Mouse (Mus musculus) stomach, embryonic 16.5 days (tissue): ENCODE results near the gene Tspan4. TPM values are rescaled to one million over a fixed set of nuclear protein-coding genes. Genes with fewer than 3 reads are reported as not detected.

ENCODE experiments used
- ATAC-seq: fragments of 200-750 bp; cut with Nextera tagmentation; 2 replicates; pipeline ENCODE4 v1.8.0; 2017; ENCODE audit warnings: moderate number of reproducible peaks, moderate TSS enrichment; ENCODE audit not compliant: insufficient read depth, low FRiP score
- H3K27ac ChIP-seq: fragments of 300-500 bp; sonication (generic); 2 replicates; pipeline ENCODE4 v1.5.1; 2014; ENCODE audit warnings: low read length
- H3K27me3 ChIP-seq: fragments of 300-500 bp; sonication (generic); 2 replicates; pipeline ENCODE4 v1.6.1; 2014; ENCODE audit warnings: low read length, control low read depth, mixed read lengths; ENCODE audit not compliant: control insufficient read depth, insufficient read depth
- H3K36me3 ChIP-seq: fragments of 300-500 bp; sonication (generic); 2 replicates; pipeline ENCODE4 v1.6.1; 2014; ENCODE audit warnings: low read length; ENCODE audit not compliant: control insufficient read depth, insufficient read depth
- H3K4me1 ChIP-seq: fragments of 300-500 bp; sonication (generic); 2 replicates; pipeline ENCODE4 v1.6.1; 2014; ENCODE audit warnings: low read length, control low read depth, mixed read lengths; ENCODE audit not compliant: control insufficient read depth, insufficient read depth
- H3K4me2 ChIP-seq: fragments of 300-500 bp; sonication (generic); 2 replicates; pipeline ENCODE4 v1.6.1; 2014; ENCODE audit warnings: low read depth, low read length, mixed read lengths
- H3K4me3 ChIP-seq: fragments of 300-500 bp; sonication (generic); replicated peaks from 2 replicates; pipeline ENCODE4 v1.5.1; 2014; ENCODE audit warnings: mild to moderate bottlenecking, low read length
- H3K9ac ChIP-seq: fragments of 300-500 bp; sonication (generic); 2 replicates; pipeline ENCODE4 v1.6.1; 2014; ENCODE audit warnings: low read length
- H3K9me3 ChIP-seq: fragments of 300-500 bp; sonication (generic); replicated peaks from 2 replicates; pipeline ENCODE4 v1.6.1; 2016; ENCODE audit warnings: low read length, control low read depth; ENCODE audit not compliant: control insufficient read depth
- whole genome bisulfite sequencing: fragments of 180-500 bp; shearing (Covaris S2); extraction: QIAGEN DNeasy Blood & Tissue Kit; methylation state at CpG from one replicate; pipeline ENCODE4 v1.1.7; 2014; 5-methylcytosine and 5-hydroxymethylcytosine counted together
- polyA plus RNA-seq: library from polyadenylated mRNA; unstranded; fragments of >200 nt; fragmentation: Nextera tagmentation; extraction: Ambion mirVana; gene quantifications from 2 replicates; pipeline ENCODE4 v1.2.1, GENCODE M21; 2015

Gene Tspan4
- polyA plus RNA-seq, 1 experiment from 2014 or later: 69.6 TPM

DNA sequence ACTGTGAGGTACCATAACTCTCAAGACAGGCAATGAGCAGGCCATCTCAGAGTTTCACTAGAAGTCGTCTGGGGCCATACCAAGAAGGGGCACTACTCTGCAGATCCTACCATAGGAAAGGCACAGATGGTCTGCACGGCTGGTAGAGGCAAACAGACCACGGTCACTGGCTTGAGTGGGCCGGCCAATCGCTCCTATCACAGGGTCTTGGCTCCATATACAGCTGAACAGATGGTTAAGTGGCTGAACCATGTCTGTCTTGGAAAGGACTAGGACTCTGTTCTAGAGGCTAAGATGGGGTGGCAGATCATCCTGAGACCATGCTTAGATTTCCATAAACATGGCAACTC is 27.5 kb downstream of the Tspan4 start:
- Histone ChIP-seq H3K4me2 (no peak overlapping the region), H3K9me3 (no peaks in the 10 kb centered on the region), H3K4me1 (no peaks in the 10 kb centered on the region), H3K27ac (no peak overlapping the region), H3K9ac (no peak overlapping the region), H3K27me3 (no peaks in the 10 kb centered on the region), H3K4me3 (no peak overlapping the region), H3K36me3 (no peaks in the 10 kb centered on the region)
- WGBS: 87% methylated on average over 5 of the region's 5 CpGs
- ATAC-seq: no peak

DNA sequence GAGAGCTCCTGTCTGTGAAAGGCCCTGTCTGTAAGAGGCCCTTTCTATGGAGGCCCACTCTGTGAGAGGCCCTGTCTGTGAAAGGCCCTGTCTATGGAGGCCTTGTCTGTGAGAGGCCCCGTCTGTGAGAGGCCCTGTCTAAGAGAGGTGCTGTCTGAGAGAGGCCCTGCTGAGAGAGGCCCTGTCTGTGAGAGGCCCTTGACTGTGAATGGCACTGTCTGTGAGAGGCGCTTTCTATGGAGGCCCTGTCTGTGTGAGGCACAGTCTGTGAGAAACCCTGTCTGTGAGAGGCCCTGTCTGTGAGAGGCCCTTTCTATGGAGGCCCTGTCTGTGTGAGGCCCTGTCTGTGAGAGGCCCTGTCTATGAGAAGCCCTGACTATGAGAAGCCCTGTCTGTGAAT is 31.2 kb downstream of the Tspan4 start:
- H3K4me2 ChIP-seq: no peak overlapping the region
- H3K4me1 ChIP-seq: no peaks in the 10 kb centered on the region
- 76% methylated on average over 2 of the region's 2 CpGs for WGBS
- H3K9me3 ChIP-seq: no peaks in the 10 kb centered on the region
- H3K9ac ChIP-seq: no peak overlapping the region; the same call in 1 of the 2 replicates
- no peak overlapping the region for H3K27ac ChIP-seq
- no peaks in the 10 kb centered on the region for H3K36me3 ChIP-seq
- H3K27me3 ChIP-seq: no peaks in the 10 kb centered on the region
- peak; percentile 40; the same call in 1 of the 2 replicates for ATAC-seq
- no peak overlapping the region for H3K4me3 ChIP-seq

GRCm38 (mm10) chr7:141508160-141508559 is 33.1 kb downstream of the Tspan4 start:
- ATAC-seq: no peak
- no peak overlapping the region for H3K27ac ChIP-seq
- H3K4me1 ChIP-seq: no peaks in the 10 kb centered on the region
- no peak overlapping the region for H3K4me2 ChIP-seq
- H3K9ac ChIP-seq: peak overlapping the region; percentile 27; the same call in 1 of the 2 replicates
- H3K27me3 ChIP-seq: no peaks in the 10 kb centered on the region
- no peak overlapping the region for H3K4me3 ChIP-seq
- no peaks in the 10 kb centered on the region for H3K36me3 ChIP-seq
- no peaks in the 10 kb centered on the region for H3K9me3 ChIP-seq

- H3K36me3 ChIP-seq: no peaks in the 10 kb centered on the region
- WGBS: 88% methylated on average over 5 of the region's 5 CpGs
- no peak overlapping the region for H3K9ac ChIP-seq
- no peak for ATAC-seq
- no peaks in the 10 kb centered on the region for H3K9me3 ChIP-seq
- no peak overlapping the region for H3K4me2 ChIP-seq
- H3K4me3 ChIP-seq: no peak overlapping the region
- no peaks in the 10 kb centered on the region for H3K4me1 ChIP-seq
- no peak overlapping the region for H3K27ac ChIP-seq
- no peaks in the 10 kb centered on the region for H3K27me3 ChIP-seq
Observed at GRCm38 (mm10) chr7:141510196-141510595, 35.2 kb downstream of the Tspan4 start.

GRCm38 (mm10) chr7:141510681-141511191 is 35.7 kb downstream of the Tspan4 start:
- no peaks in the 10 kb centered on the region for H3K36me3 ChIP-seq
- no peaks in the 10 kb centered on the region for H3K4me1 ChIP-seq
- no peak overlapping the region for H3K27ac ChIP-seq
- H3K9ac ChIP-seq: no peak overlapping the region; the same call in 1 of the 2 replicates
- H3K27me3 ChIP-seq: no peaks in the 10 kb centered on the region
- WGBS: 75% methylated on average over 8 of the region's 8 CpGs
- H3K4me2 ChIP-seq: no peak overlapping the region
- no peak for ATAC-seq
- no peak overlapping the region for H3K4me3 ChIP-seq
- no peaks in the 10 kb centered on the region for H3K9me3 ChIP-seq

DNA sequence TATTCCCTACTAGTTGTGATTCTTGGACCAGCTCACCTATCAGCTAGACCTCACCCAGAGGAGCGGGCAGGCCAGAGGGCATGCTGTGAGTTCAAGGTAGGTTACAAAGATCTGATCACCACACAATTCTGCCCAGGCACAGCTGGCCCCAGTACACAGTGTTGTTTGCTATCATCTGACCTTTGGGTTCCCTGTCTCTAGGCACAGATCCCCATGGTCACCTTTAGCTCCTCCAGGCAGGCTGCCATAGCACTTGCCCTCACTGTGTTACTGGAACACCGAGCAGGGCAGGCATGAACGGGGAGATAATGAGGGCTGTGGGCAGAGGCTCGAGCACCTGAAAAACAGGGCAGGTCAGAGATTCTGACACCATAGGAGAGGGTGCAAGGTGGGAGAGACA is 42.6 kb downstream of the Tspan4 start:
- H3K9me3 ChIP-seq: no peaks in the 10 kb centered on the region

GRCm38 (mm10) chr7:141518296-141518695 is 43.3 kb downstream of the Tspan4 start:
- Histone ChIP-seq H3K27me3 (no peaks in the 10 kb centered on the region), H3K4me3 (no peak overlapping the region), H3K4me2 (no peak overlapping the region), H3K4me1 (no peaks in the 10 kb centered on the region), H3K9ac (no peak overlapping the region), H3K27ac (no peak overlapping the region), H3K9me3 (no peaks in the 10 kb centered on the region), H3K36me3 (peaks cover 5% of the 10 kb centered on the region; the same call in 1 of the 2 replicates)
- no peak for ATAC-seq
- 90% methylated on average over 5 of the region's 5 CpGs for WGBS

More for the DNA sequence above, 42.6 kb downstream of the Tspan4 start:
- ATAC-seq: no peak; the same call in 1 of the 2 replicates
- no peak overlapping the region for H3K4me3 ChIP-seq
- no peak overlapping the region for H3K27ac ChIP-seq
- H3K36me3 ChIP-seq: peaks cover 5% of the 10 kb centered on the region; the same call in 1 of the 2 replicates
- no peak overlapping the region for H3K4me2 ChIP-seq
- H3K27me3 ChIP-seq: no peaks in the 10 kb centered on the region
- no peaks in the 10 kb centered on the region for H3K4me1 ChIP-seq
- H3K9ac ChIP-seq: no peak overlapping the region
- 85% methylated on average over 4 of the region's 4 CpGs for WGBS

- Histone ChIP-seq H3K9me3 (no peaks in the 10 kb centered on the region), H3K4me2 (no peak overlapping the region), H3K4me3 (no peak overlapping the region), H3K27me3 (no peaks in the 10 kb centered on the region), H3K4me1 (no peaks in the 10 kb centered on the region), H3K27ac (no peak overlapping the region), H3K9ac (no peak overlapping the region), H3K36me3 (peaks cover 5% of the 10 kb centered on the region; the same call in 1 of the 2 replicates)
- no peak for ATAC-seq
- WGBS: 77% methylated on average over 3 of the region's 3 CpGs
Observed at GRCm38 (mm10) chr7:141518926-141519325, 43.9 kb downstream of the Tspan4 start.

GRCm38 (mm10) chr7:141519795-141520194 is 44.8 kb downstream of the Tspan4 start:
- 89% methylated on average over 1 of the region's 1 CpGs for WGBS
- H3K4me3 ChIP-seq: no peak overlapping the region
- no peak overlapping the region for H3K9ac ChIP-seq
- H3K36me3 ChIP-seq: peaks cover 5% of the 10 kb centered on the region; the same call in 1 of the 2 replicates
- H3K27ac ChIP-seq: no peak overlapping the region
- H3K4me2 ChIP-seq: no peak overlapping the region
- no peaks in the 10 kb centered on the region for H3K27me3 ChIP-seq
- ATAC-seq: no peak
- H3K9me3 ChIP-seq: no peaks in the 10 kb centered on the region
- H3K4me1 ChIP-seq: no peaks in the 10 kb centered on the region
